Mouse (Mus musculus) frontal cortex, postnatal 25 days (tissue): ENCODE measurements around the gene Fcgbp.
A peak's percentile ranks its signal among the peaks of the same experiment; 100 is the strongest.
"Not testable (repeated sequence)": the region's sequence is repeated elsewhere in the genome, so short reads cannot be mapped to it uniquely, and the experiment has no call there.

Experiments used
- DNase-seq, 2 experiments: peaks; one replicate each; pipeline ENCODE4 v3.0.0; 2022; ENCODE audit warnings: low spot score in 2 of 2

Gene Fcgbp

GRCm38 (mm10) chr7:28149841-28150240 lies 78.8 kb downstream of the Fcgbp start:
- DNase-seq, result no peak

GRCm38 (mm10) chr7:28151584-28152221 lies 80.7 kb downstream of the Fcgbp start:
- DNase-seq, result peak; percentile 31 to 37

- DNase-seq, result not testable (repeated sequence)
Measured at GRCm38 (mm10) chr7:28153595-28153994, 82.6 kb downstream of the Fcgbp start.

DNA sequence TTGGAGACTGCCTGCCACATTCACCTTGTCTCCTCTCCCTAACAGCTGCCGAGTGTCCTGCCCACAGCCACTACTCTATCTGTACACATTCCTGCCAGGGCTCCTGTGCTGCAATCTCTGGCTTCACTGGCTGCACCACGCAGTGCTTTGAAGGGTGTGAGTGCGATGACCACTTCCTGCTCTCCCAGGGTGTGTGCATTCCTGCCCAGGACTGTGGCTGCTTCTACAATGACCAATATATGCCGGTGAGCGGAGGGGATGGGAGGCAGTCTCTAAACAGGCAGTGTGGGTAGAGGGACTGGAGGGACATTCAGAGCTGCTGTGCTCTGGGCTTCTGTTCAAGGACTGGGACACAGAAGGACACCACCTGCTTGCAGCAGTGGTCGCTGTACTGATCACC lies 88.3 kb downstream of the Fcgbp start:
- DNase-seq, result no peak

DNA sequence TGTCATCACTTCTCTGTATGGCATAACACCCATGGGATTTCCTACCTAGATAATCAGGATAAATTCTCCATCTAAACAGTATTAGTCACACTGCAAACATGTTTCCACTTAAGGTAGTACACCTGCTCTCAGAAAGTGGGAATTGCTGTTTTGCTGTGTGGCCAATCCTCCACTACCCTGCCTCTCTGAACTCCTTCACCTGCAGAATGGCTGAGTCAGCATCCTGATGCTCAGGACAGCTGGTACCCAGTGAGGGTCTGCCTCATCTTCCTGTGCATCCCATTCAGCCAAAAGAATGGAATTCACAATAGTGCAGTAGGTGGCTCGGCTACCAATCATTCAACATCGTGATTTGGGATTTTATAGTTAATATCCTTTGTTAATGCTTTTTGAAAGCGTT lies 88.9 kb downstream of the Fcgbp start:
- DNase-seq, result no peak

GRCm38 (mm10) chr7:28161163-28161749 lies 90.2 kb downstream of the Fcgbp start:
- no peak for DNase-seq

GRCm38 (mm10) chr7:28165406-28165805 lies 94.4 kb downstream of the Fcgbp start:
- DNase-seq, result no peak

- DNase-seq, result peak in 1 of 2 experiments; percentile 32
Measured at GRCm38 (mm10) chr7:28168320-28169115, 97.5 kb downstream of the Fcgbp start.

- DNase-seq, result peak; percentile 78 to 87
Measured at GRCm38 (mm10) chr7:28169489-28170422, 98.7 kb downstream of the Fcgbp start, which contains the start of gene Fbl. Gene Fbl (plus strand): TSS chr7:28169710.
